Mouse (Mus musculus): ENCODE results near the gene Tada3. TPM values are rescaled to one million over a fixed set of nuclear protein-coding genes. Genes with fewer than 3 reads are reported as not detected.
A peak's percentile ranks its signal among the peaks of the same experiment; 100 is the strongest.
"Not testable (repeated sequence)": the region's sequence is repeated elsewhere in the genome, so short reads cannot be mapped to it uniquely, and the experiment has no call there.

Tada3 gene
- total RNA-seq, 1 experiment from 2014 or later, result 54.5 TPM

- peak; percentile 86 for DNase-seq
Measured at GRCm38 (mm10) chr6:113343177-113344092, 34.2 kb downstream of the Tada3 start, which contains the start of gene Camk1. Camk1 (minus strand) TSS chr6:113343984.

GRCm38 (mm10) chr6:113342297-113342696 lies 35.4 kb downstream of the Tada3 start:
- DNase-seq, result no peak

- DNase-seq, result no peak
Measured at GRCm38 (mm10) chr6:113341574-113341973, 36.1 kb downstream of the Tada3 start.

- peak; percentile 61 for DNase-seq
Measured at GRCm38 (mm10) chr6:113336852-113337620, 40.6 kb downstream of the Tada3 start.

GRCm38 (mm10) chr6:113334216-113334615 lies 43.5 kb downstream of the Tada3 start:
- DNase-seq, result no peak

GRCm38 (mm10) chr6:113333137-113333950 lies 44.3 kb downstream of the Tada3 start:
- DNase-seq, result no peak

GRCm38 (mm10) chr6:113332734-113333133 lies 44.9 kb downstream of the Tada3 start:
- DNase-seq, result not testable (repeated sequence)

GRCm38 (mm10) chr6:113331721-113332120 lies 46.0 kb downstream of the Tada3 start:
- no peak for DNase-seq

- no peak for DNase-seq
Measured at GRCm38 (mm10) chr6:113330547-113330946, 47.1 kb downstream of the Tada3 start.

- no peak for DNase-seq
Measured at GRCm38 (mm10) chr6:113329396-113329795, 48.3 kb downstream of the Tada3 start.

- DNase-seq, result peak; percentile 96
Measured at GRCm38 (mm10) chr6:113326533-113327315, 51.0 kb downstream of the Tada3 start, which contains the start of gene Ogg1. Ogg1 (plus strand) TSS chr6:113326972.

Small RNA genes within 50 kb of the gene (microRNA-seq; reads per million reads assigned to microRNA genes)
- 0 reads per million in 2 experiments for gene Gm24387

Other genes with a start within 250 kb of the Tada3 start
- 2.8 and 5.0 TPM in 2 replicates for gene Lhfpl4, start 182.5 kb downstream of the Tada3 start, total RNA-seq (2021)
- 23.0 and 30.9 TPM in 2 replicates for gene Mtmr14, start 140.0 kb downstream of the Tada3 start, total RNA-seq (2021)
- 0.85 and 1.4 TPM in 2 replicates for gene Cpne9, start 95.6 kb downstream of the Tada3 start, total RNA-seq (2021)
- gene Brpf1, start 70.7 kb downstream of the Tada3 start, total RNA-seq (2021), result 27.8 and 32.9 TPM in 2 replicates
- gene Ogg1, start 50.9 kb downstream of the Tada3 start, total RNA-seq (2021), result 16.7 and 19.9 TPM in 2 replicates
- gene Camk1, start 33.9 kb downstream of the Tada3 start, total RNA-seq (2021), result 45.3 and 62.0 TPM in 2 replicates
- gene Arpc4, start 232 bp upstream of the Tada3 start, total RNA-seq (2021), result 143 and 191 TPM in 2 replicates
- gene Ttll3, start 11.4 kb upstream of the Tada3 start, total RNA-seq (2021), result 3.9 and 4.5 TPM in 2 replicates
- gene Rpusd3, start 41.5 kb upstream of the Tada3 start, total RNA-seq (2021), result 7.6 and 8.1 TPM in 2 replicates
- gene Cidec, start 57.9 kb upstream of the Tada3 start, total RNA-seq (2021), result 153 and 182 TPM in 2 replicates
- 47.5 and 55.0 TPM in 2 replicates for gene Jagn1, start 64.7 kb upstream of the Tada3 start, total RNA-seq (2021)
- 0.76 and 1.5 TPM in 2 replicates for gene Il17re, start 80.6 kb upstream of the Tada3 start, total RNA-seq (2021)
- 18.0 and 19.3 TPM in 2 replicates for gene Il17rc, start 93.5 kb upstream of the Tada3 start, total RNA-seq (2021)
- gene Creld1, start 105.4 kb upstream of the Tada3 start, total RNA-seq (2021), result 45.2 and 59.9 TPM in 2 replicates
- 0.30 TPM in 1 of 2 replicates, not detected in the other for gene Prrt3, start 124.0 kb upstream of the Tada3 start, total RNA-seq (2021)
- 116 and 125 TPM in 2 replicates for gene Emc3, start 153.8 kb upstream of the Tada3 start, total RNA-seq (2021)
- 2.0 and 3.0 TPM in 2 replicates for gene Fancd2, start 153.8 kb upstream of the Tada3 start, total RNA-seq (2021)
- 0.70 TPM in 1 of 2 replicates, not detected in the other for gene Fancd2os, start 222.8 kb upstream of the Tada3 start, total RNA-seq (2021)
- 175 and 224 TPM in 2 replicates for gene Brk1, start 226.9 kb upstream of the Tada3 start, total RNA-seq (2021)
- 31.6 and 32.6 TPM in 2 replicates for gene Vhl, start 246.1 kb upstream of the Tada3 start, total RNA-seq (2021)

Data from adrenal gland, postnatal 25 days (tissue).